Comparison of ENCODE assay signal across 22 mouse cellular contexts in genomic region chr13:24243964-24244363, GRCm38 (mm10). TPM values are rescaled to one million over a fixed set of nuclear protein-coding genes. Genes with fewer than 3 reads are reported as not detected.
DNase-seq lines count a peak whose midpoint lies in the region; ATAC-seq lines count a peak whose summit lies in the region.
"Had no signal": no experiment of that assay in that cellular context is flagged by ENCODE, and none has a peak within 500 bp of the region (broad histone marks: within the 10 kb centered on the region; RNA-seq: fewer than 3 reads in every experiment).

No protein-coding gene starts in this region.

- H3K4me1 ChIP-seq in liver, embryonic 12.5 days: peaks cover 18% of the 10 kb centered on the region
- H3K4me1 ChIP-seq in hindbrain, embryonic 10.5 days (replicated peaks): no peaks in the 10 kb centered on the region

- ATAC-seq in liver, embryonic 12.5 days: peak; percentile 64
- peak; percentile 71 for ATAC-seq in common myeloid progenitor, adult 5-6 weeks (replicated peaks; ENCODE audit: low read depth, poor library complexity, severe bottlenecking)
- ATAC-seq: activated CD4-positive, CD25-positive, alpha-beta regulatory T cell, adult 4 months; forebrain, embryonic 14.5 days; Patski had no signal

- no peak for DNase-seq in liver
- peak; percentile 9 for DNase-seq in CD4-positive helper T cell, adult 2 months (ENCODE audit: low read depth, low spot score)
- DNase-seq in hindbrain, embryonic 10.5 days (ENCODE audit: low spot score): no peak
- DNase-seq in right cerebral cortex, postnatal 36 days (ENCODE audit: low spot score in 2 of 2): no peak
- DNase-seq: adrenal gland, postnatal 14 days; B cell, adult 2 months; cerebellum, adult 18-20 months; cerebellum, postnatal 10 days; embryo, embryonic 11 days; gastrocnemius, adult 2 months; gastrocnemius, postnatal 25 days had no signal

- H3K27me3 ChIP-seq in liver, embryonic 12.5 days (replicated peaks): no peaks in the 10 kb centered on the region
- H3K27me3 ChIP-seq in hindbrain, embryonic 10.5 days (ENCODE audit: insufficient read depth, poor library complexity, severe bottlenecking): no peaks in the 10 kb centered on the region
- H3K27me3 ChIP-seq: embryonic facial prominence, embryonic 15.5 days; heart, embryonic 15.5 days; Patski had no signal

- WGBS in liver, embryonic 12.5 days (ENCODE audit: insufficient replicate concordance): 41% methylated on average over 4 of the region's 4 CpGs
- WGBS in hindbrain, embryonic 10.5 days: 76% methylated on average over 4 of the region's 4 CpGs

- no peak overlapping the region for H3K4me2 ChIP-seq in liver, embryonic 12.5 days
- H3K4me2 ChIP-seq: embryonic facial prominence, embryonic 15.5 days; heart, embryonic 11.5 days; heart, embryonic 15.5 days; hindbrain, embryonic 14.5 days had no signal

- H3K9ac ChIP-seq in liver, embryonic 12.5 days: no peak overlapping the region
- H3K9ac ChIP-seq: embryonic facial prominence, embryonic 15.5 days; heart, embryonic 15.5 days; hindbrain, embryonic 14.5 days had no signal

- no peak overlapping the region for H3K27ac ChIP-seq in liver, embryonic 12.5 days
- no peak overlapping the region for H3K27ac ChIP-seq in hindbrain, embryonic 10.5 days
- H3K27ac ChIP-seq: embryonic facial prominence, embryonic 15.5 days; forebrain, embryonic 10.5 days; gastrocnemius, adult 2 months; heart, embryonic 15.5 days; hindbrain, embryonic 14.5 days had no signal

- no peaks in the 10 kb centered on the region for H3K9me3 ChIP-seq in liver, embryonic 12.5 days (replicated peaks)
- H3K9me3 ChIP-seq in hindbrain, embryonic 10.5 days: no peaks in the 10 kb centered on the region
- H3K9me3 ChIP-seq: embryonic facial prominence, embryonic 15.5 days; forebrain, embryonic 10.5 days; heart, embryonic 15.5 days had no signal

- H3K4me3 ChIP-seq in liver, embryonic 12.5 days: no peak overlapping the region
- H3K4me3 ChIP-seq in hindbrain, embryonic 10.5 days: no peak overlapping the region
- H3K4me3 ChIP-seq: embryonic facial prominence, embryonic 15.5 days; erythroblast, embryonic 14.5 days; forebrain, embryonic 10.5 days; gastrocnemius, adult 2 months; heart, embryonic 15.5 days had no signal

- no peaks in the 10 kb centered on the region for H3K36me3 ChIP-seq in liver, embryonic 12.5 days
- no peaks in the 10 kb centered on the region for H3K36me3 ChIP-seq in hindbrain, embryonic 10.5 days
- H3K36me3 ChIP-seq: embryonic facial prominence, embryonic 15.5 days; forebrain, embryonic 10.5 days; heart, embryonic 15.5 days had no signal

RNA-seq across cellular contexts. Expression of gene Carmil1, which starts 36.6 kb away (rescaled TPM):
- polyA plus RNA-seq in liver, embryonic 12.5 days (2016; fragmentation: Nextera tagmentation; extraction: Ambion mirVana): 9.9 and 10.7 TPM in 2 replicates
- 2.6 and 2.7 TPM in 2 replicates for total RNA-seq in common myeloid progenitor, adult 5-6 weeks (2017)
- 20.0 and 21.7 TPM in 2 replicates for polyA plus RNA-seq in hindbrain, embryonic 10.5 days (2016; fragmentation: Nextera tagmentation; extraction: Ambion mirVana)
